In genomic region chrX:36112422-36112750, GRCm38 (mm10) we compare ENCODE assay signal across 8 mouse cellular contexts. TPM values are rescaled to one million over a fixed set of nuclear protein-coding genes. Genes with fewer than 3 reads are reported as not detected.
DNase-seq lines count a peak whose midpoint lies in the region; ATAC-seq and TF ChIP-seq lines count a peak whose summit lies in the region.

No protein-coding gene starts in this region.

- intact Hi-C loops in heart, adult 2 months (cut with DNase I), result loop anchor here (2.0 kb wide), 1 partner anchor 16 kb away; no protein-coding TSS in a partner anchor

- peak overlapping the region; percentile 62 for H3K4me3 ChIP-seq in heart, adult 2 months
- H3K4me3 ChIP-seq in heart, embryonic 16.5 days (ENCODE audit: low read length), result peak overlapping the region; percentile 55

- peak overlapping the region; percentile 67 for H3K4me2 ChIP-seq in heart, embryonic 16.5 days (ENCODE audit: low read depth, low read length)

- TF ChIP-seq POLR2A in heart, adult 2 months (IDR thresholded peaks at IDR 0.05; ENCODE audit: insufficient read depth, low read depth, low read length), result no peak

- no peak for TF ChIP-seq EP300 in heart, adult 2 months (IDR thresholded peaks at IDR 0.05; ENCODE audit: insufficient read depth, low read depth, low read length)

- no peaks in the 10 kb centered on the region for H3K9me3 ChIP-seq in heart, embryonic 16.5 days (replicated peaks; ENCODE audit: control insufficient read depth, low read length)

- peak overlapping the region; percentile 93 for H3K9ac ChIP-seq in heart, adult 2 months (ENCODE audit: low read depth, low read length)
- peak overlapping the region; percentile 70 for H3K9ac ChIP-seq in heart, embryonic 16.5 days (ENCODE audit: low read length)

- 9% methylated on average over 9 of the region's 9 CpGs for WGBS in heart, adult 2 months
- 8% methylated on average over 9 of the region's 9 CpGs for WGBS in heart, embryonic 16.5 days

- no peak for TF ChIP-seq CTCF in heart, adult 2 months (IDR thresholded peaks at IDR 0.05)

- ATAC-seq in heart, embryonic 16.5 days (replicated peaks; ENCODE audit: extremely low read depth, insufficient read depth, low FRiP score), result 0 out of 2 replicates have a peak, but pooled peaks have one; percentile 17
- peak; percentile 43 for ATAC-seq in megakaryocyte, adult 5-6 weeks (ENCODE audit: poor library complexity, severe bottlenecking)

- no peaks in the 10 kb centered on the region for H3K27me3 ChIP-seq in heart, adult 2 months (ENCODE audit: control insufficient read depth, insufficient read depth, low read length)
- H3K27me3 ChIP-seq in heart, embryonic 16.5 days (ENCODE audit: control insufficient read depth, insufficient read depth, low read length), result no peaks in the 10 kb centered on the region

- H3K27ac ChIP-seq in heart, adult 2 months, result peak overlapping the region; percentile 77
- peak overlapping the region; percentile 56 for H3K27ac ChIP-seq in heart, embryonic 16.5 days (ENCODE audit: low read length)

- H3K36me3 ChIP-seq in heart, adult 2 months (ENCODE audit: control insufficient read depth, insufficient read depth, low read length), result no peaks in the 10 kb centered on the region
- no peaks in the 10 kb centered on the region for H3K36me3 ChIP-seq in heart, embryonic 16.5 days (ENCODE audit: control insufficient read depth, insufficient read depth)

- DNase-seq in heart, adult 2 months, result no peak
- no peak for DNase-seq in heart, adult 11 months
- DNase-seq in Muller cell, postnatal 12 days (ENCODE audit: inconsistent ontology term), result peak; percentile 14
- DNase-seq in frontal cortex, postnatal 10 days (ENCODE audit: low spot score in 2 of 2), result no peak
- DNase-seq in gastrocnemius, postnatal 10 days, result no peak
- no peak for DNase-seq in left cerebral cortex, adult 8-10 months (ENCODE audit: low spot score in 2 of 2)

- no peaks in the 10 kb centered on the region for H3K79me2 ChIP-seq in heart, adult 2 months (replicated peaks; ENCODE audit: control insufficient read depth, insufficient read depth, low read length)

- H3K4me1 ChIP-seq in heart, adult 2 months (ENCODE audit: control insufficient read depth, insufficient read depth, low read length), result no peaks in the 10 kb centered on the region; the same call in 1 of the 2 replicates
- no peaks in the 10 kb centered on the region for H3K4me1 ChIP-seq in heart, embryonic 16.5 days (ENCODE audit: control insufficient read depth, insufficient read depth, low read length)

RNA-seq across cellular contexts. Expression of gene Il13ra1, which starts 0.5 kb away (rescaled TPM):
- total RNA-seq in heart, adult 2 months (2021), result 10 to 100 TPM; 25.2 to 30.9 TPM
- 10.6 and 18.2 TPM in 2 replicates for polyA plus RNA-seq in heart, adult 2 months (2012; rRNA removed)
- 31.2 and 33.5 TPM in 2 replicates for polyA plus RNA-seq in heart, embryonic 16.5 days (2015; fragmentation: Nextera tagmentation; extraction: Ambion mirVana)
- 35.5 and 36.7 TPM in 2 replicates for total RNA-seq in megakaryocyte, adult 5-6 weeks (2015)
- 33.8 and 34.1 TPM in 2 replicates for total RNA-seq in megakaryocyte, adult 5-6 weeks (2017)
- 1 to 10 TPM; 7.3 to 8.0 TPM for total RNA-seq in gastrocnemius, postnatal 10 days (2021)
- total RNA-seq in left cerebral cortex, adult 8-10 months (2022), result 1 to 10 TPM; 5.0 to 6.5 (median 5.3) TPM
